Mouse (Mus musculus): Measurements from ENCODE around the gene Abcc8.

GRCm38 (mm10) chr7:46195356-46195755, 15.5 kb upstream of the Abcc8 start:
- TF ChIP-seq CTCF (IDR thresholded peaks at IDR 0.05; ENCODE audit: control insufficient read depth, insufficient read depth, insufficient read length) (no peak), USF1 (IDR thresholded peaks at IDR 0.05; ENCODE audit: low read depth) (no peak), MYOD1 (IDR thresholded peaks at IDR 0.05; ENCODE audit: control insufficient read depth, insufficient read length, low read depth) (no peak), CEBPB (IDR thresholded peaks at IDR 0.05; ENCODE audit: low read depth) (no peak), MAX (IDR thresholded peaks at IDR 0.05) (no peak)
